Mouse (Mus musculus): ENCODE results near the gene Plekhd1. TPM values are rescaled to one million over a fixed set of nuclear protein-coding genes. Genes with fewer than 3 reads are reported as not detected.

Gene Plekhd1
- total RNA-seq, 2 experiments from 2014 or later, result 0.17 to 0.41 TPM

DNA sequence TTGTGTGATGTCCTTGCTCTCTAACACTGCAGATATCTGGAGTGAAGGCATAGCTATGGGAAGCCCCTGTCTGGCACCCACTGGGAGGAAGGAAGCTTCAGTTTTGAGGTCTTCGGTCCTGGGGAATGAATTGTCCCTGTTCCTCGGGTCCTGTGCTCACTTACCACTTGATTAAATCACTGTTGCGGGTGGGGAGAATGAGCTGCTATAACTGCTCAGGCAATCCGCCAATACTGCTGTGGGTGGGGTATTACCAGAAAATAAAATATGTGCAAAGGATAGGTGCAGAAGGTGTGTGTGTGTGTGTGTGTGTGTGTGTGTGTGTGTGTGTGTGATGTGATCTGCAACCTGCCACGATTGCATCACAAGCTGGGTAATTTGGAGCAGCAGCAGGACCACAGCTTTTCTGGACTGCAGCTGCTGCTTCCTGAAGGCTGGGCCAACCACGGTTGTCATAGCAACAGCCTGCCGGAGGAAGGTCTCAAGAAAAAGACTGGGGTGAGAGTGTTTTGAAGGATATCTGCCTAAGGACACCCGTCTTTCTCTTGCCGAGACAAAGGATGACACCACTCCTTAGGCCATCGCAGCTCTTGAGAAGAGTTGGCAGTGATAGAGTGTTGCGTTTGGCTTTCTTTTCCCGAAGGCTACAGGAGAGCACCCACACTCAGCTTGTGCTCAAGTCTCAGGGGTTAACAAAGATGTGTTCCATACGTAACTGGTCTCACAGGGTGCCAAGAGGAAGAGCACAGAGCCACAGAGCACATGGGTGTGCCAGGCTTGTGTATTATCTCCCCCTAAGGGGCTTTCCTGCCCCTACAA is 44.3 kb downstream of the Plekhd1 start:
- DNase-seq, result peak; percentile 39
- intact Hi-C loops (cut with DNase I), result no loop called here
- peak overlapping the region; percentile 14; the same call in 1 of the 2 replicates for H3K4me3 ChIP-seq

GRCm38 (mm10) chr12:80737283-80737600 is 44.9 kb downstream of the Plekhd1 start:
- no peak overlapping the region for H3K27ac ChIP-seq
- peak overlapping the region; percentile 14; the same call in 1 of the 2 replicates for H3K4me3 ChIP-seq
- TF ChIP-seq CTCF (IDR thresholded peaks at IDR 0.05), result no peak
- no peak for DNase-seq
- intact Hi-C loops (cut with DNase I), result no loop called here

More for the DNA sequence above, 44.3 kb downstream of the Plekhd1 start:
- H3K27ac ChIP-seq, result no peak overlapping the region
- no peak for TF ChIP-seq CTCF (IDR thresholded peaks at IDR 0.05)

DNA sequence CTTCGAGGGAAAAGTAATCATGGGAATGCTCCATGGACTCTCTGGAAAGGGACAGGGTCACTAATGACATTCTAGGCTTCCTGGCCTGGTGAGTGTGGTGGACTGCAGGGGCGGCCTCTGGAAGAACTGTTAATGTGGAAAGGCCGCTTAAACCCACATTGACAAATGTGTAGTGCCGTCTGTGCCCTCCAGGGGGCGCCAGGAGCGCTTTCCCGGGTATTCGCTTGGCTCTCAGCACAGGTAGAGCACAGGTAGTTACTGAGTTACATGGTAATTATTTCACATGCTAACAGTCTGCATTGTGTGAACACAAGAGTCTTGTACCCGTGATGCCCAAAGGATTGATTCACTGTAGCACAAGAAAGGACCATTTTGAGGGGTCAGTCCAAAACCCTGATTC is 47.1 kb downstream of the Plekhd1 start:
- TF ChIP-seq CTCF (IDR thresholded peaks at IDR 0.05), result peak; percentile 66
- H3K4me3 ChIP-seq, result no peak overlapping the region
- peak; percentile 32 for DNase-seq
- no peak overlapping the region for H3K27ac ChIP-seq
- intact Hi-C loops (cut with DNase I), result no loop called here

DNA sequence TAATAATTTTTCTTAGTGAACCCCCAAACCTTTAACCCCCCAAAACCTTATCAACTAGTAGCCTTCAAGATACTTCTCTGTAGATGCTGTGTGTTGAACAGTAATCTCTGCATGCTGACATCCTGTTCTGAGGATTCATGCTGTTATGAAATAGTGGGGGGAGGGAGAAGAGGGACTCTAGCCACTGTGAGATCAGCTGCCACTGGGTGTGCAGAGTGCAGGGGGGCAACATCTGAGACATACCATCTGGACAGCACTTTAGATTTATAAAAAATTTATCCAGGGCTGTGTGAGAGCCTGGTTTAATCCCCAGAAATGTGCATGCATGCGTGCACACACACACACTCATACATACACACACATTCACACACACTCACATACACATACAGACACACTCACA is 52.2 kb downstream of the Plekhd1 start:
- no peak for TF ChIP-seq CTCF (IDR thresholded peaks at IDR 0.05)
- Histone ChIP-seq H3K27ac (no peak overlapping the region), H3K4me3 (no peak overlapping the region)
- DNase-seq, result no peak
- intact Hi-C loops (cut with DNase I), result no loop called here

- no peak overlapping the region for H3K27ac ChIP-seq
Measured at GRCm38 (mm10) chr12:80746031-80746813, 53.8 kb downstream of the Plekhd1 start.

DNA sequence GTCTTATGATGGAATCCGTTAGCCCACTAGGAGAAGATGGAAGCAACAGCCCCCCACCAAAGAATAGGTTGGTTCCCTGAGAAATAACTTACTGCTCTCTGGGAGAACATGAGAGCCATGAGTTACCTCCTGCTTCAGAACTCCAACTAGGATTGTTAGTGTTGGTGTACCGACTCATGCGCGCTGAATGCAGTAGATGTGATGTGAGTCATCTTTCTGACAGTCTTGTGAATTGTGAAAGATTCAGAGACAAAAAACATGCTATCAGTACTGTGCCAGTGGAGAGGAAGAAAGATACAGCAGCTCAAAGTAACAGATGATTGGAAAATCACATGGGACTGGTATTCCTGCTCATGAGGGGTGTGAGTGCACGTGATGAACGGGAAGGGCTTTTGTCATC is 59.2 kb downstream of the Plekhd1 start:
- Histone ChIP-seq H3K4me3 (no peak overlapping the region), H3K27ac (no peak overlapping the region)
- DNase-seq, result no peak
- TF ChIP-seq CTCF (IDR thresholded peaks at IDR 0.05), result no peak
- intact Hi-C loops (cut with DNase I), result no loop called here

More at GRCm38 (mm10) chr12:80746031-80746813, 53.8 kb downstream of the Plekhd1 start:
- no peak overlapping the region for H3K4me3 ChIP-seq
- no peak for DNase-seq
- intact Hi-C loops (cut with DNase I), result no loop called here
- no peak for TF ChIP-seq CTCF (IDR thresholded peaks at IDR 0.05)

DNA sequence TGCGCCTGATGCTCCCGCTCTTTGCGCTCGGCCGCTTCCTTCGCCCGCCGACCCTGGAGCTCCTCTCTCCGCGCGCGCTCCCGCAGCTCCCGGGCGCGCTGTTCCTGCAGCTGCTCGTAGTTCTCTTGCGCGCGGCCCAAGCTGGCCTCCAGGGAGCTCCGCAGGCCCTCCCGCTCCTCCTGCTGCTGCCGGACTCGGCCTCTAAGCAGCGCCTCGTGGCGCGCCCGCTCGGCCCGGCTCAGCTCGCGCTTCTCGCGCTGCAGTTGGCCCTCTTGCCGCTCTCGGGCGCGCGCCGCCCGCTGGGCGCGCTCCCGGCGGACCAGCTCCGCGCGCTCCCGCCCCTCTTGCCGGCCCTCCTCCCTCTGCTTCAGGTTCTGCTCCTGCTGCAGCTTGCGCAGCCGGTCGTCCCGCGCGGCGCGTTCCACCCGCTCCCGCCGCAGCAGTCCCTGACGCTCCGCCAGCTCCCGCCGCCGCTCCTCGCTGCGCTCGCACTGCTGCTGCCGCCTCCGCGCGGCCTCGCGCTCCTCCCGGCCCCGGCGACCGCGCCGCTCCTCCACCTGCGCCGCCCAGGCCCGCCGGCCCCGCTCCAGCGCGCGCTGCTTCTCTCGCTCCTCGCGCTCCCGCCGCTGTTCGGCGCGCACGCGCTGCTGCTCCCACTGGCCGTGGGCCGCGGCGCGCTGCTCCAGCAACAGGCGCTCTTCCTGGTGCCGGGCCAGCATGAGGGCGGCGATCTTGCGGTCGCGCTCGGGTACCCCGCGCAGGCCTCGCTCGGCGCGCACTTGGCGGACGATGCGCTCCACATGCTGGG is 65.6 kb downstream of the Plekhd1 start:
- Histone ChIP-seq H3K27ac (0 out of 2 replicates have a peak overlapping the region, but pooled peaks have one; percentile 40), H3K4me3 (peak overlapping the region; percentile 81)
- intact Hi-C loops (cut with DNase I), result no loop called here
- peak; percentile 85 for DNase-seq
- TF ChIP-seq CTCF (IDR thresholded peaks at IDR 0.05), result no peak

DNA sequence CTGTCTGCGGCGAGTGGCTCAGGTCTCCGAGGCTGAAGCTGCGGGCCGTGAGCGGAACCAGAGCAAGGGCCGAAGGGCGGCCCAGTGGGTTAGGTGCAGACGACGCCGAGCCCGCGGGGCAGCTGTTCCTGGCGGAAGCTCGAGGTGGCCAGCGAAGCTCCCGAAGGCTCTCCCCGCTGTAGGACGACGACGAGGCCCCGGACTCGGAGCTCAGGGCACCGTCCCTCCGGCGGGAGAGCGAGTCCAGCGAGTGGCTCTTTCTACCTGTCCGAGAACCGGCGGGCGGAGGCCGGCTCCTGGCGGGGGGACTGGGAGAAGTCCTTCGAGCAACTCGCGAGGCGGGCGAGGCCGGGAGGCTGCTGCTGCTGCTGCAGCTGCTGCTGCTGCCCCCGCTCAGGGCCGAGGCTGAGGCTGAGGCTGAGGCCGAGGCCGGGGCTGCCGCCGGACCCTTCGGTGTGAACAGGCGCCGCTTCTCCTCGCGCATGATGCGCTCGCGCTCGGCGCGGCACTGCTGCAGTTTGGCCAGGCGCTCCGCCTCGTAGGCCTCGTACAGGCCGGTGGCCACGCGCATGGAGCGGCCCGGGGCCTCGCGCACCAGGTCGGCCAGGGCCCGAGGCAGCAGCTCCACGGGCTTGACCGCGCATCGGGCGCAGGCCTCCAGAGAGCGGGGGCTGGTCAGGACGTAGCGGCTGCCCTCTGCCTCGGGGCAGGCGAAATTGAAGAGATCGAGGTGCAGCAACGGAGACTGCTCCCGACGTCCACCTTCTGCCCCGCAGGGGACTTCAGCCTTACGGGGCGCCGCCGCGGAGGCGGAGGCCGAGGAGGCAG is 66.4 kb downstream of the Plekhd1 start:
- TF ChIP-seq CTCF (IDR thresholded peaks at IDR 0.05), result no peak
- peak; percentile 43 for DNase-seq
- peak overlapping the region; percentile 81 for H3K4me3 ChIP-seq
- intact Hi-C loops (cut with DNase I), result no loop called here
- H3K27ac ChIP-seq, result 0 out of 2 replicates have a peak overlapping the region, but pooled peaks have one; percentile 40

DNA sequence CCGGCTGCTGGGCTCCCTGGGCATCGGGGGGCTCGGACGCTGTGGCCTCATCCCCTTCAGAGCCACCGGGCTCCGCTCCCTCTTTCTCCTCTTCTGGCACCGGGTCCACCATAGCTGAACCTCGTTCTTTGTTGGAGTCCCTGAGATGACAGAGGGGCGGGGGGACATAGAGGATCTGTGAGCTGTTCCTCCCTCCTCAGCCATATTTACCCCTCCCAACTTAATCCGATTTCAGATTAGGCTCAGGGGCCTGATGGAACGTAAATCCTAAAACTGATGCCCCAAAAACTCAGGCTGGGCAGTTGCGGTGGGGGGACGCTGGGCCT is 67.0 kb downstream of the Plekhd1 start:
- H3K27ac ChIP-seq, result no peak overlapping the region
- TF ChIP-seq CTCF (IDR thresholded peaks at IDR 0.05), result no peak
- intact Hi-C loops (cut with DNase I), result no loop called here
- DNase-seq, result no peak
- peak overlapping the region; percentile 81 for H3K4me3 ChIP-seq

GRCm38 (mm10) chr12:80759713-80760395 is 67.5 kb downstream of the Plekhd1 start:
- no peak for DNase-seq

DNA sequence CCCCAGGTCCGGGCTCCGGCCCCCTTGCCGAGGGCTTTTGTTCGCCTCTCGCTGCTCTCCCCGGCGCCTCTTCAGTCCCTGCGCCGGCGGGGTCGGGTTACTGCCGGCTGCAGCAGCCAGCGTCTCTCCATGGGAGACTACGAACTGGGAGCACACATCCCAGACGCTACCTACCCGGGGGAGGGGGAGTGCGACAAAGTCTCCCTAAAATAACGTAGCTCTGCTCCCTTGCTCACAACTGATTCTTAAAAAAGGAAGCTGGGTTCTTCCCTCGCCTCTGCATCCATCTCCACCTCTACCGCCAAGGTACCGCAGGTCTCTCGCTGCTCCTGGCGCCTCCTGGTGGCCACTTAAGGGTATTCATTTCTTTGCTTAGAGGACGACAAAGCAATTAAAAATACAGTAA is 68.0 kb downstream of the Plekhd1 start, which contains the start of gene Ccdc177:
TSS of gene Ccdc177 (minus strand) at position 292 of the 406 bp plus-strand sequence.
- intact Hi-C loops (cut with DNase I), result no loop called here

More at GRCm38 (mm10) chr12:80759713-80760395, 67.5 kb downstream of the Plekhd1 start:
- Histone ChIP-seq H3K27ac (no peak overlapping the region), H3K4me3 (peak overlapping the region; percentile 81)
- TF ChIP-seq CTCF (IDR thresholded peaks at IDR 0.05), result no peak
- intact Hi-C loops (cut with DNase I), result no loop called here

More for the DNA sequence above, 68.0 kb downstream of the Plekhd1 start, which contains the start of gene Ccdc177:
- peak; percentile 88 for TF ChIP-seq CTCF (IDR thresholded peaks at IDR 0.05)
- H3K4me3 ChIP-seq, result peak within 1 kb of the TSS; percentile 81
- DNase-seq, result peak; percentile 76
- H3K27ac ChIP-seq, result no peak within 1 kb of the TSS
